Mouse (Mus musculus): ENCODE measurements around the gene Slc44a3. TPM values are rescaled to one million over a fixed set of nuclear protein-coding genes. Genes with fewer than 3 reads are reported as not detected.

Gene Slc44a3
- polyA plus RNA-seq, 1 experiment = 5.9 TPM

DNA sequence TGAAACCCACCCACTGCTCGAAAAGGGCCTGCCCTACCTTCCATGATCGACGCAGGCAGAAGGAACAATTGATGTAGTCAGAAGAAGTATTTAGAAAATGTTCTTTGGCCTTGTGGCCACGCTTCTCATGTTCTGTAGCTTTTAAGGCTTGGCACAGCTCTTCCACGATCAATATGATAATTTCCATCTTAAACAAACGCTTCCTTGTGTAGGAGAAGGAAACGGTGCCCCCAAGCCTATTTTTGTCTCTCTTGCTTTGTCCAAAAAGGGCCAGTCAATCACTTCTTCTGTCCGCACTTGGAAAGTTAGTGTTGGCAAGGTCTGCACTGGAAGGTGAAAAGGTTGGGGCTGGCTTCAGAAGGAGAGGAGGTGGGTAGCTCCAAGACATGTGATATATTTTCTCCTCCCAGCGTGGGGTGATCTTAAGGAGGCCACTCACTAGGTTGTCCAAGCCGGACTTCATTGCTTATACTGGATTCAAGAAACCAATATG lies 10.5 kb downstream of the Slc44a3 start:
- 80% methylated on average over 10 of the region's 10 CpGs for WGBS
- no peak for TF ChIP-seq CTCF (IDR thresholded peaks at IDR 0.05; ENCODE audit: extremely low read depth, insufficient read length, insufficient replicate concordance, low read depth, low read length)
- TF ChIP-seq POLR2A (IDR thresholded peaks at IDR 0.05; ENCODE audit: low read depth, low read length) = no peak
- no peak overlapping the region for H3K27ac ChIP-seq (ENCODE audit: insufficient read depth, low read depth, low read length)

DNA sequence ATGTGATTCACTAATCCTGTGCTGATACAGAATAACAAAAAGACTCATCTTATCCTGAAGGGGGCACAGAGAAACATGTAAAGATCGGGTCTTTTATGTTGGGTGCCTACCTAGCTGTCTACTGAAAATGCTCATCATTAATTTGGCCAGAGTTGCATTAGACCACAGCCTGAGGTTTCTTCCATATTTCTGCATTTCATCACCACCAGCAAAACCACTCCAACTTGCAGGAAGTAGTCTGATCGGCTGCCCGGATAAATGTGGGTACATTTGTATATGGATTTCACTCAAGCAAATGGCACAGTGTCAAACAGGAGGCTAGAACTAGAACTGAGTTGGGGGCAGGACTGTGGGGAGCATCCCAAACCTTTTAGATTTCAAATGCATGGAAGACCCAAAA lies 11.1 kb downstream of the Slc44a3 start:
- TF ChIP-seq POLR2A (IDR thresholded peaks at IDR 0.05; ENCODE audit: low read depth, low read length) (no peak), CTCF (IDR thresholded peaks at IDR 0.05; ENCODE audit: extremely low read depth, insufficient read length, insufficient replicate concordance, low read depth, low read length) (no peak)
- no peak overlapping the region for H3K27ac ChIP-seq (ENCODE audit: insufficient read depth, low read depth, low read length)
- no peaks in the 10 kb centered on the region for H3K4me1 ChIP-seq (ENCODE audit: control insufficient read depth, insufficient read depth, insufficient read length, low read length)
- no peak overlapping the region for H3K4me3 ChIP-seq (ENCODE audit: low read depth, low read length)
- H3K27me3 ChIP-seq (ENCODE audit: control insufficient read depth, insufficient read depth, low read length) = no peaks in the 10 kb centered on the region
- 84% methylated on average over 3 of the region's 3 CpGs for WGBS
- peaks cover 9% of the 10 kb centered on the region for H3K36me3 ChIP-seq (ENCODE audit: control insufficient read depth, insufficient read depth, low read length)

More for the DNA sequence above, 10.5 kb downstream of the Slc44a3 start:
- Histone ChIP-seq H3K4me1 (ENCODE audit: control insufficient read depth, insufficient read depth, insufficient read length, low read length) (no peaks in the 10 kb centered on the region), H3K4me3 (ENCODE audit: low read depth, low read length) (no peak overlapping the region), H3K27me3 (ENCODE audit: control insufficient read depth, insufficient read depth, low read length) (no peaks in the 10 kb centered on the region), H3K36me3 (ENCODE audit: control insufficient read depth, insufficient read depth, low read length) (peaks cover 9% of the 10 kb centered on the region)

DNA sequence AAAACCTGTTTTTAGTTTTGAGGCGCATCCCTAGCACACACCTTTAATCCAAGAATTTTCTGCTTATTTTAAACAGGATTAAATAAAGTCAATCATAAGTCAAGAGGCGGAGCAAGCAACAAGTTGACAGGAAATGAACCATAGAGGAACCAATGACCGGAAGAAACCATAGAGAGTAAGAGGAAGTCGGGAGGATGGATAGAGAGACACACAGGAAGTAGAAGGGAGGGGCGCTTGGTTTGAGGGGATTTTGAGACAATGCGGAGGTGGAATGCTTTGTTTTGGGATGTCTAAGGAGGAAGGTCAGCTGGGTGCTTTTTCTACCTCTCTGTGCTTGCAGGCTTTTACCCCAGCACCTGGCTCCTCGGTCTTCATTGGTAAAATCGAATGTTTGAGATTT lies 15.2 kb downstream of the Slc44a3 start:
- 97% methylated on average over 8 of the region's 8 CpGs for WGBS
- no peak overlapping the region for H3K27ac ChIP-seq (ENCODE audit: insufficient read depth, low read depth, low read length)
- H3K36me3 ChIP-seq (ENCODE audit: control insufficient read depth, insufficient read depth, low read length) = peaks cover 3% of the 10 kb centered on the region
- no peak for TF ChIP-seq CTCF (IDR thresholded peaks at IDR 0.05; ENCODE audit: extremely low read depth, insufficient read length, insufficient replicate concordance, low read depth, low read length)
- no peak for TF ChIP-seq POLR2A (IDR thresholded peaks at IDR 0.05; ENCODE audit: low read depth, low read length)
- no peaks in the 10 kb centered on the region for H3K4me1 ChIP-seq (ENCODE audit: control insufficient read depth, insufficient read depth, insufficient read length, low read length)
- no peaks in the 10 kb centered on the region for H3K27me3 ChIP-seq (ENCODE audit: control insufficient read depth, insufficient read depth, low read length)
- H3K4me3 ChIP-seq (ENCODE audit: low read depth, low read length) = no peak overlapping the region

DNA sequence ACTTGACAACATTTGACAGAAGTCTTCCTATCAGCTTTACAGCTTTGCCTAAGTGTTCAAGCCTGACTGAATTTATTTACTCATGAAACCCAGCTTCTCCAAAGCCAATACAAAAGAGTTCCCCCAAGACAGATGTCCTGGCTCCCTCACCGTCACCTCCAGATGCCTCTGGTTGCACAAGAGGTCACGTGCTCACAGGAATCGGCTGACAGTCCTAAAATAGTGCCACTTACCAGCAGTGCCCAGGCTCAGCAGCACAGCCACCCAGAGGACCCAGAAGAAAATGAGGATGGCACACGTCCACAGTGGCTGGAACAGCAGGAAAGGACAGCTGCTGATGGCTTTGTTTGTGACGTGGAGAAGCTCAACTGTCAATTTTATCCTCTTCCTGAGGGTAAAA lies 23.1 kb downstream of the Slc44a3 start:
- Histone ChIP-seq H3K36me3 (ENCODE audit: control insufficient read depth, insufficient read depth, low read length) (peaks cover 12% of the 10 kb centered on the region), H3K27me3 (ENCODE audit: control insufficient read depth, insufficient read depth, low read length) (no peaks in the 10 kb centered on the region), H3K27ac (ENCODE audit: insufficient read depth, low read depth, low read length) (no peak overlapping the region), H3K4me1 (ENCODE audit: control insufficient read depth, insufficient read depth, insufficient read length, low read length) (no peaks in the 10 kb centered on the region), H3K4me3 (ENCODE audit: low read depth, low read length) (no peak overlapping the region)
- whole genome bisulfite sequencing = 65% methylated on average over 5 of the region's 5 CpGs
- TF ChIP-seq POLR2A (IDR thresholded peaks at IDR 0.05; ENCODE audit: low read depth, low read length) (no peak), CTCF (IDR thresholded peaks at IDR 0.05; ENCODE audit: extremely low read depth, insufficient read length, insufficient replicate concordance, low read depth, low read length) (no peak)

DNA sequence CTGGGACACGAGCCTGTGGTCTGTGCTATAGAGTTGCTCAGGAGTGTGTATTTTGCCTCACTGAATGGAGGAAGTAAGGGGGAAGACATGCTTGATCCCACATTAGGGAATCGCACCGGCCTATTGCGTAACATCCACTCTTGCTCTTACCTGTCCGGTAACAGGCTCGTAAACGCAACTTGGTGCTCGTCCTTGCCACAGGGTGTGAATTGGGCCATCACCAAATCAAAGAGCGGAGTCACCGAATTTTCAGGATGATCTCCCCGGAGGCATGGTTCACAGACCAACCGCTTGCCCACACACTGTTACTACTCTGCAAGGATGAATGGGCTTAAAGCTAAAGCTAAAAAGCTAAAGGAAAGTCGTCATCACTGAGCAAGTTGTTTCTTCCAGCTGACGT lies 24.5 kb downstream of the Slc44a3 start:
- Histone ChIP-seq H3K27ac (ENCODE audit: insufficient read depth, low read depth, low read length) (no peak overlapping the region), H3K4me3 (ENCODE audit: low read depth, low read length) (no peak overlapping the region), H3K27me3 (ENCODE audit: control insufficient read depth, insufficient read depth, low read length) (no peaks in the 10 kb centered on the region), H3K4me1 (ENCODE audit: control insufficient read depth, insufficient read depth, insufficient read length, low read length) (no peaks in the 10 kb centered on the region), H3K36me3 (ENCODE audit: control insufficient read depth, insufficient read depth, low read length) (peaks cover 12% of the 10 kb centered on the region)
- WGBS = 90% methylated on average over 14 of the region's 14 CpGs
- TF ChIP-seq CTCF (IDR thresholded peaks at IDR 0.05; ENCODE audit: extremely low read depth, insufficient read length, insufficient replicate concordance, low read depth, low read length) = no peak
- TF ChIP-seq POLR2A (IDR thresholded peaks at IDR 0.05; ENCODE audit: low read depth, low read length) = no peak

DNA sequence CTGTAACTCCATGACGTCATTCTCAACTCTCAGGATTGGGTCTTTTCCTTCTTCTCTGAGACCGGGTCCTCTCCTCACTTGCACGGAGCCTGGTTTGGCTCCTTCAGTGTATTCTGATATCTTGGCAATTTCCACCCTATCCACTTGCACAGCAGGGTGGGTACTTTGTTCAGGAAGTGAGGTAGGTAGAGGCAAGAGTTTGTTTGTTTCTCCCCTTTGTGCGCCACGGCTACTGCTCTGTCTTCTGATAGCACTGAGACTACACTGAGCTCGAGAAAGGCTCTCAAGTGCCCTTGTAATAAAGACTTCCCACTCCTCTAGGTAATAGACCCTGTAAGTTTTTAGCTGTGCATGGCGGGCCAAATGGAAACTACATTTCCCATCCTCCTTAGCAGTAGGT lies 25.4 kb downstream of the Slc44a3 start:
- Histone ChIP-seq H3K4me3 (ENCODE audit: low read depth, low read length) (no peak overlapping the region), H3K27ac (ENCODE audit: insufficient read depth, low read depth, low read length) (no peak overlapping the region), H3K36me3 (ENCODE audit: control insufficient read depth, insufficient read depth, low read length) (peaks cover 11% of the 10 kb centered on the region), H3K27me3 (ENCODE audit: control insufficient read depth, insufficient read depth, low read length) (no peaks in the 10 kb centered on the region), H3K4me1 (ENCODE audit: control insufficient read depth, insufficient read depth, insufficient read length, low read length) (no peaks in the 10 kb centered on the region)
- WGBS = 96% methylated on average over 7 of the region's 7 CpGs
- no peak for TF ChIP-seq CTCF (IDR thresholded peaks at IDR 0.05; ENCODE audit: extremely low read depth, insufficient read length, insufficient replicate concordance, low read depth, low read length)
- no peak for TF ChIP-seq POLR2A (IDR thresholded peaks at IDR 0.05; ENCODE audit: low read depth, low read length)

DNA sequence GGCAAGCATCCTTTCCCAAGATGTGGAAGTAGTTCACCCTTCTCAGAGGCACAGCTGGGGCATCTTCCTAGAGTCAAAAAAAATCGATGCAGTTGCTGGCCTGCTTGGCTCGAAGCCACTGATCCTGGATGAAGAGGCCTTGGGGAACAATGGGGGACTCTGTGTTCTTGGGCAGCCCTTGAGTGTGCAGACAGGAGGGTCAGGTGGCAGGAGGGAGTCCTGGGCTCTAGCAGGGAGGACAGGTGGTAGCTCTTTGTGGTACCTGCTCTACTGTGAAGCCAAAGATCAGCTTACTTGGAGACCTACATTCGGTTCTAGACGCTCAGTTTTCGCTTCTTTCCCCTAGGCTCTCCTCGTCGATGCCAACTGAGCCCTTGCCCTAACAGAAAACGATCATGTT lies 26.0 kb downstream of the Slc44a3 start:
- Histone ChIP-seq H3K4me3 (ENCODE audit: low read depth, low read length) (no peak overlapping the region), H3K4me1 (ENCODE audit: control insufficient read depth, insufficient read depth, insufficient read length, low read length) (no peaks in the 10 kb centered on the region; the same call in 1 of the 2 replicates), H3K27ac (ENCODE audit: insufficient read depth, low read depth, low read length) (no peak overlapping the region), H3K27me3 (ENCODE audit: control insufficient read depth, insufficient read depth, low read length) (no peaks in the 10 kb centered on the region), H3K36me3 (ENCODE audit: control insufficient read depth, insufficient read depth, low read length) (peaks cover 11% of the 10 kb centered on the region)
- WGBS = 74% methylated on average over 8 of the region's 8 CpGs
- TF ChIP-seq POLR2A (IDR thresholded peaks at IDR 0.05; ENCODE audit: low read depth, low read length) (no peak), CTCF (IDR thresholded peaks at IDR 0.05; ENCODE audit: extremely low read depth, insufficient read length, insufficient replicate concordance, low read depth, low read length) (no peak)

Data from small intestine, adult 2 months (tissue).